Mouse (Mus musculus): Measurements from ENCODE around the gene Islr. TPM values are rescaled to one million over a fixed set of nuclear protein-coding genes. Genes with fewer than 3 reads are reported as not detected.
"Not testable (repeated sequence)": the region's sequence is repeated elsewhere in the genome, so short reads cannot be mapped to it uniquely, and the experiment has no call there.

The Islr gene
- polyA plus RNA-seq (2015; fragmentation: Nextera tagmentation; extraction: Ambion mirVana): 21.4 and 25.3 TPM in 2 replicates

DNA sequence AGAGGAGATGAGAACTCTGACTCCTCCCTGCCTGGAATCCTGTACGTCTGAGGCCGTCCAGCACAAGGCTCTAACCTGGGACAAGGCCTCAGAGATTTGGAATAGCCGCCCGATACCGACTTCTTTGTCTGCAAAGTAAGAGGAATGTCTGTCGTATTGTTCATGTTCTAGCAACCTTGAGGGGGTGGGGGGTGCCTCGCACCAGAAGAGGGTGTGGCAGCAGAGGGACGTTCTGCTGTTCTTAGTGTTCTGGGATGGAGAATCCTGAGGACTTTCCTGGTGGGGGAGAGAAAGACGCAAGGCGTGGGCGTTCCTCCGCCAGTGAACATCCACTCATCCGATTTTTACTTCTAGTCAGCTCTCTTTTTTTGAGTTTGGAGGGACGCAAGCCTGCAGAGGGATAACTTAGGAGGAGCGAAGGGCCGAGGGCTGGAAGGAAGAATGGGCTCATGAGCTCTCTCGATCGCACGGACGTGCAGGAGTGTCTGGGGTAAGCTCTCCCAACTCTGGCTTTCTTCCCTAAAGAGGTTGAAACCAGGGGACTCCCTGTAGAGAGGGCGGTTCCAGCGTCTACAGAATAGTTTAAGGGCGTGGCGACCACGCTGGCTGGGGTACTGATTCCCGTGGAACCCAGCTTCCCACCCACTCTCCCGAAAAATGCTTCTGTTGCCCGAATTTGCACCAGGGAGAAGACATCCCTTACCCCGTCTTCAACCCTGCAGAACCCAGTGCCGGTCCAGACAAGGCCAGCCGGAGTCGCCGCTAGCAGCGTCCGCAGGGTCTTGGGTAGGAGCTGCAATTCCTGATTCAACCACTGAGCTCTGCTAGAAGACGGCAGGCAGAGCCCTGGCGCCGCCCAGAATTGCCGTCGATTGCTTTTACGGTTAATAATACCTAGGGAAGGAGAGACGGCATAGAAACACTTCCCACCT, at the start of gene Islr, which contains the start of gene Islr2:
Islr (minus strand) TSS at position 791 of the 932 bp plus-strand sequence.
Islr2 (minus strand) TSS at position 804 of the 932 bp plus-strand sequence.
- Histone ChIP-seq H3K4me3 (replicated peaks) (peak within 1 kb of the TSS; percentile 49), H3K9me3 (no peaks in the 10 kb centered on the region), H3K4me1 (replicated peaks) (peaks cover 70% of the 10 kb centered on the region), H3K36me3 (no peaks in the 10 kb centered on the region), H3K27me3 (peaks cover 57% of the 10 kb centered on the region), H3K9ac (replicated peaks) (peak within 1 kb of the TSS; percentile 80), H3K27ac (peak within 1 kb of the TSS; percentile 93), H3K4me2 (replicated peaks) (peak within 1 kb of the TSS; percentile 65)
- 1% methylated on average over 42 of the region's 42 CpGs for WGBS
- peak; percentile 69 for ATAC-seq

DNA sequence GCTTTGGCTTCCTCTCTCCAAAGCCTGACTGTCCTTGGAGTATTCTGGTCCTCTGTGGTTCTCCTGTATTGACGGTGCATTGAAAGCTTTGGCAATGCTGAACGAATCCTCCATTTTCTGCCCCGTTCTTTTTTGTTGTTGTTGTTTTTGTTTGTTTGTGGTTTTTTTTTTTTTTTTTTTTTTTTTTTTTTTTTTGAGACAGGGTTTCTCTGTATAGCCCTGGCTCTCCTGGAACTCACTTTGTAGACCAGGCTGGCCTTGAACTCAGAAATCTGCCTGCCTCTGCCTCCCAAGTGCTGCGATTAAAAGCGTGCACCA, 49.7 kb upstream of the Islr start:
- H3K4me1 ChIP-seq (replicated peaks): peaks cover 31% of the 10 kb centered on the region
- peak overlapping the region; percentile 87 for H3K4me2 ChIP-seq (replicated peaks)
- H3K27me3 ChIP-seq, ATAC-seq, H3K9me3 ChIP-seq: not testable (repeated sequence)
- 63% methylated on average over 5 of the region's 5 CpGs for WGBS
- peaks cover 34% of the 10 kb centered on the region for H3K36me3 ChIP-seq
- peak overlapping the region; percentile 76 for H3K27ac ChIP-seq
- peak overlapping the region; percentile 92 for H3K9ac ChIP-seq (replicated peaks)
- H3K4me3 ChIP-seq (replicated peaks): peak overlapping the region; percentile 89

DNA sequence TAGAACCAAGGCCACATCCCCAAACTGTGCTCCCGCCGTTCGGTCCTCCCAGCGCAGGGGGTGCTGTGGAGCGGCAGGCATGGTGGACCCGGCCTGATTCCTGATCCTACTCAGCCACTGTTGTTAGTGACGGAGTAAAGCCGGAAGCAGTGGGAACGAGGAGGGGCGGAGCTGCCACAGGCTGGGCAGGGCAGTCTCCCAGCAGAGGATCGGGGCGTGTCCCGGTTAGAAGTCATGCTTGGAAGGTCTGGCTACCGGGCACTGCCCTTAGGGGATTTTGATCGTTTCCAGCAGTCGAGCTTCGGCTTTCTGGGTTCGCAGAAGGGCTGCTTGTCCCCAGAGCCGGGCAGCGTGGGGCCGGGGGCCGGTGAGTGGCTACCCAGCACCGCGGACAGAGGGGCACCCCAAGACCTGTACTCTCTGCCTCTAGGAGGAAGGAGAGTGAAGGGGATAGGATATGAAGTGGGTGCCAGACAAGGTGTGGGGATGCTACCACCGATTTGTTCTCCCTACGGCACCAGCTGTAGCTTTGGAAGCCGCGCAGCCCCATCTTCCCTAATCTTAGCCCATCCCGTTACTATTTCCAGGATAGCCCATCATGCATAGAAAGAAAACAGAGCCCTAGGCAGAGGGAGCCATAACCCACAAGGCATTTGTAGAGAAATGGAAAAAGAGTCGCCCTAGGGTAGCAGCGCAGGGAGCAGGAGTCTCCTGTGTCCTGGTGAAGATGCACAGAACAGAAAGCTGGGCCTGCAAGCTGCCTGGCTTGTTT, 49.1 kb upstream of the Islr start, which contains the start of gene Stoml1:
Stoml1 (plus strand) TSS at position 132 of the 772 bp plus-strand sequence.
- Histone ChIP-seq H3K9ac (replicated peaks) (peak within 1 kb of the TSS; percentile 92), H3K4me1 (replicated peaks) (peaks cover 36% of the 10 kb centered on the region), H3K4me2 (replicated peaks) (peak within 1 kb of the TSS; percentile 87), H3K4me3 (replicated peaks) (peak within 1 kb of the TSS; percentile 89), H3K27me3 (no peaks in the 10 kb centered on the region), H3K36me3 (peaks cover 29% of the 10 kb centered on the region), H3K27ac (peak within 1 kb of the TSS; percentile 76), H3K9me3 (no peaks in the 10 kb centered on the region)
- ATAC-seq: peak; percentile 97
- WGBS: 1% methylated on average over 31 of the region's 31 CpGs

DNA sequence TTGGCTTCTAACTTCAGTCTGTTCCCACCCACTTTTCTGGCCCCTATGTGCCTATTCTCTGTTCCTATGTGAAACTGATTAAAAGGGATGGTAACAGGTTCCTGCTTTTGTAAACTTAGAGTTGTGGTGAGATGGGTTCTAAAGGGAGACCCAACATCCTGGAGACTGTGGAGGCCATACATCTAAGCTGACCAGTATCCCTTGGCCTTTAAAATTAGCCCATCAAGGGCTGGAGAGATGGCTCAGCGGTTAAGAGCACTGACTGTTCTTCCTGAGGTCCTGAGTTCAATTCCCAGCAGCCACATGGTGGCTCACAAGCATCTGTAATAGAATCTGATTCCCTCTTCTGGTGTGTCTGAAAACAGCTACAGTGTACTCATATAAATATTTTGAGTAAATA, 46.6 kb upstream of the Islr start:
- 78% methylated on average over 1 of the region's 1 CpGs for WGBS
- H3K9ac ChIP-seq (replicated peaks): not testable (repeated sequence)

DNA sequence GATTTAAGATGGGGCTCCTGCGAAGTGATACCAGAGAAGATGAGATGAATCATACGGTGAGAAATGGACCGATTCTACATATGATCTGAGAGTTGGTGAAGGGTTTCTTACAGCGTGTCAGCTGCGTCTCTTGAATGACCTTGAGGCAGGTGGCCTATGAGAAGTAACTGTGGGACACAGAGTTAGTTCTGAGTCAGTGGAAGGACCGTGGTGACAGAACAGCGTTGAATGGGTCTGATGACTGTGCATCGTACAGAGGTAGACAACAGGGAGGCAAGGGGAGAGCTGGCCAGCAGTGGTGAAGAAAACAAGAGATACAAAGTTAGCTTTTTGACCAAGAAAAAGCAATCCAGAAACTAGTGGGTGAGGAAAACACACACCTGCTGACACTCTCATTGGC, 46.2 kb upstream of the Islr start:
- Histone ChIP-seq H3K4me1 (replicated peaks) (peaks cover 45% of the 10 kb centered on the region), H3K9ac (replicated peaks) (no peak overlapping the region), H3K4me2 (replicated peaks) (no peak overlapping the region; the same call in 1 of the 2 replicates), H3K27ac (no peak overlapping the region), H3K36me3 (0 out of 2 replicates have a peak, but pooled peaks cover under 1% of the 10 kb centered on the region), H3K9me3 (no peaks in the 10 kb centered on the region), H3K27me3 (no peaks in the 10 kb centered on the region), H3K4me3 (replicated peaks) (no peak overlapping the region)
- WGBS: 80% methylated on average over 8 of the region's 8 CpGs
- ATAC-seq: no peak

More for the DNA sequence above, 46.6 kb upstream of the Islr start:
- not testable (repeated sequence) for H3K36me3 ChIP-seq; ATAC-seq; H3K27ac ChIP-seq; H3K9me3 ChIP-seq; H3K27me3 ChIP-seq; H3K4me3 ChIP-seq (replicated peaks); H3K4me2 ChIP-seq (replicated peaks)
- peaks cover 45% of the 10 kb centered on the region for H3K4me1 ChIP-seq (replicated peaks)

DNA sequence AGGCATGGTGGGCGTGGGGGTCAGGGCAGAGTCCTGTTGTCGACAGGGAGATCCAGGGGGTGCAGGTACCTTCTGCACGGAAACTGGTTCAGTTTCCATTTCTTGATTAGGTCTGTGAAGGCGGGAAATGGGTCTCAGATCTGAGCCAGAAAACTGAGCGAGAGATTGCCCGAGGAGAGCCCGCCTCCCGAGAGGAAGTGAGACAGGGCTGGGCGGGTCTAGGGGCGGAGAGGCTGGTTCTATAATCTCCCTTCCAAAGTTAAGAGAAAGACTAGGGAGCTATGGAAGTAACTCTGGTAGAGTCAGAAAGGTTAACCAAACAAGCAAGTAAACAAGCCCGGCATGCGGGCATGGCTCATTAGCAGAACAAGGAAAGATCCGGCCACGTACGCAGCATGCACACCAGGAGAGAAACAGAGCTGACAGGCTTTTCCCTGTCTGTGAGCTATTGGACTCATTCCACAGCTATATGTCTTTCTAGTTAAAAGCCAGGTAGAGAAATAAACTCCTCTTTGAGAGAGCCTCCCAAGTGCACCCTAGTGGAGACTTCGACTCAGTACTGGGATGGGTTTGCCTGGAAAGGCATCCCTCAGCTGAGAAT, 45.6 kb upstream of the Islr start, which contains the start of gene Pml:
Pml (minus strand) TSS at position 195 of the 601 bp plus-strand sequence.
- H3K4me3 ChIP-seq (replicated peaks): peak within 1 kb of the TSS; percentile 43
- H3K9ac ChIP-seq (replicated peaks): peak within 1 kb of the TSS; percentile 66
- H3K27ac ChIP-seq: 0 out of 2 replicates have a peak within 1 kb of the TSS, but pooled peaks have one; percentile 27
- peak within 1 kb of the TSS; percentile 61 for H3K4me2 ChIP-seq (replicated peaks)
- under 1% methylated on average over 16 of the region's 16 CpGs for WGBS
- H3K4me1 ChIP-seq (replicated peaks): peaks cover 41% of the 10 kb centered on the region
- H3K36me3 ChIP-seq: no peaks in the 10 kb centered on the region
- H3K27me3 ChIP-seq: no peaks in the 10 kb centered on the region
- ATAC-seq: no peak
- no peaks in the 10 kb centered on the region for H3K9me3 ChIP-seq

DNA sequence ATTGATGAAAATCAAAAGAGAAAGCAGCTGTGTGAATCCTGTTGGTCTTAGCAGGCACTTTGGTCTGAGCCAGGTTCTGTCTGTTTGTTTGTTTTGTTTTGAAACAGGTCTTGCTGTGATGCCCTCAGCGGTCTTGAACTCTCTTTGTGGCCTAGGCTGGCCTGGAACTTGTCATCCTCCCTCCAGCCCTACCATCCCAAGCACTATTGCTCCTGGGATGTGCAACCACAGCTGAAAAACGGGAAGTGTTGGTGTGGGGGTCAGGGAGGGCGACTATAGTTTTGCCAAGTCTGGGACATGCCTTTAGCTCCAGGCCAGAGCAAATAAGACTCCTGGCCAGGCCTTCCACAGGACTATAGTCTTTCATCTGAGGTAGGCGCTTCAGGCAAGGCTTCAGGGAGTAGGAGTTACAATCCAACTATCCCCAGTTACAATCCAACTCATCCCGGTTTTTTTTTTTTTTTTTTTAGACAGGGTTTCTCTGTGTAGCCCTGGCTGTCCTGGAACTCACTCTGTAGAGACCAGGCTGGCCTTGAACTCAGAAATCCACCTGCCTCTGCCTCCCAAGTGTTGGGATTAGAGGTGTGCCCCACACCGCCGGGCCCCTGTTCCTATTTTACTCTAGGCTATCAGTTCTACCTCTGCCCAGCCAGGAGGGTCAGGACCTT, 44.8 kb upstream of the Islr start:
- no peak for ATAC-seq
- H3K4me1 ChIP-seq (replicated peaks): peaks cover 33% of the 10 kb centered on the region
- peak overlapping the region; percentile 43 for H3K4me3 ChIP-seq (replicated peaks)
- H3K9ac ChIP-seq (replicated peaks): peak overlapping the region; percentile 66
- no peak overlapping the region for H3K27ac ChIP-seq
- H3K4me2 ChIP-seq (replicated peaks): peak overlapping the region; percentile 61
- no peaks in the 10 kb centered on the region for H3K27me3 ChIP-seq
- H3K9me3 ChIP-seq: no peaks in the 10 kb centered on the region
- 52% methylated on average over 7 of the region's 7 CpGs for WGBS
- no peaks in the 10 kb centered on the region for H3K36me3 ChIP-seq

DNA sequence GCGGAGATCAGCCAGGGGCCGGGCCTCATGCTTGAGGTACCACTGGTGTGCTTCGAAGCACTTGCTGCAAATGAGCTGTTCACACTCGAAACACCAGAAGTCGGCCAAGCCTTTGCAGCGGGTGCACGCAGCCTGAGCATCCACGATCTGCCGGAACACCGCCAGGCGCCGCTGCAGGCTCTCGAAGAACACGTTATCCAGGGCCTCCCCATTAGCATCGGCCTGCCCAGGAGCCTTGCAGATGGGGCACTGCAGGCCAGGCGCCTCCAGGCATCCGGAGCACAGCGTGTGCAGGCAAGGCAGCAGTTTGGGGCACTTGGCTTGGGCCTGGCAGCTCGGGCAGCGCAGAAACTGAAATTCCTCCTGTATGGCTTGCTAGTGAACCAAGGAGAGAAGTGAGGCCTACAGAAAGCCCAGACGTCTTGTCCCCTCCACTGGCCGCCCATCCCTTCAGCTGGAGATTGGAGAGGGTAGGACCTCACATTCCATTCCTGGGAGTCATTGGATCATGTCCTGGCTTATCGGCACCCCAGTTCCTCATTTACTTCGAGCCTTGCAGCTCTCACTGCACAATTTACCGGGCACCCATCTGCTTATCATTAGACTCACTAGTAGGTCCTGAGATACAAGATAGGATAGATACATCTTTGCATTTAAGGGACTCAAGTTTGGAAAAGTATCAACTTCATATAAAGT, 43.1 kb upstream of the Islr start:
- 14% methylated on average over 25 of the region's 25 CpGs for WGBS
- Histone ChIP-seq H3K4me2 (replicated peaks) (peak overlapping the region; percentile 41), H3K4me1 (replicated peaks) (peaks cover 33% of the 10 kb centered on the region), H3K9ac (replicated peaks) (peak overlapping the region; percentile 58), H3K27me3 (no peaks in the 10 kb centered on the region), H3K27ac (no peak overlapping the region), H3K4me3 (replicated peaks) (0 out of 2 replicates have a peak overlapping the region, but pooled peaks have one; percentile 8), H3K9me3 (no peaks in the 10 kb centered on the region), H3K36me3 (no peaks in the 10 kb centered on the region)
- ATAC-seq: peak; percentile 85

DNA sequence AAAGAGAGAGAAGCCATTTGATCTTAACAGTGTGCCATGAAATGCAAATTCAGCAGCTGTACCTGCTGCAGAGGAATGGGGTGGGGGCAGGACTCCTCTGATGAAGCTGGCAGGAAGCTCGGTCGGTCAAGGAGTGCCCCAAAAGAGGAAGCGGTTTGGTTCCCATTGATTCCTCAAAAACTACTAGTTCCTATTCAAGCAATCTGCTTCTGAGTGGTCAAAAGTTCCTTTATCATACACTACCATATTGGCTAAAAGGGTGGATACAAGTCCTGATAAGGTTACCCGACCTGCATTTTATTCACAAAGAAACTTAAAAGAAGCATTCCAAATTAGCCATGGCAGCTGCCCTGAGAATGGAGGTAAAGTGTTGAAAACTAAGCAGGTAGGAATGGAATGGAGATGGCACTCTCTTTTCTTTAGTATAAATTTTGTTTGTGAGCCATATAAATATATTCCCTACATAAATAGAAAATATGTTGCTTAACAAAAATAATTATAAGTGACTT, 42.0 kb upstream of the Islr start:
- Histone ChIP-seq H3K4me2 (replicated peaks) (no peak overlapping the region), H3K4me1 (replicated peaks) (peaks cover 43% of the 10 kb centered on the region), H3K9me3 (no peaks in the 10 kb centered on the region), H3K9ac (replicated peaks) (no peak overlapping the region), H3K4me3 (replicated peaks) (no peak overlapping the region), H3K27me3 (no peaks in the 10 kb centered on the region), H3K36me3 (no peaks in the 10 kb centered on the region), H3K27ac (no peak overlapping the region)
- WGBS: 82% methylated on average over 4 of the region's 4 CpGs
- no peak for ATAC-seq

DNA sequence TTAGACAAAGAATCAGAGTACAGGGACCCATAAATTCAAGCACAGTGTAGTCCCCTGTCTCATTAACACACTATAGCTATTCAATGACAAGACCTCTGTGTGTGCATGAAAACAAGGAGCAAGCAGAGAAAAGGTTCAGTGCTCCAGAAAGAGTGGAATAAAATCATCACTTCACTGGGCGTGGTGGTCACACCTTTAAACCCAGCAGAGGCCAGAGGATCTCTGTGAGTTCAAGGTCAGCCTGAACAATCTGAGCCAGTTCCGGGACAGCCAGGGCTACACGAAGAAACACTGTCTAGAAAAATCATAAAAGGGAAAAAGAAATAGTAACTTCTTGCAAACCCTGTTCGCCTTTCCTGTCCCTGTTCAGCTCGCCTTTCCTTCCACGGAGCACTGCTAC, 39.6 kb upstream of the Islr start:
- no peak for ATAC-seq
- H3K4me2 ChIP-seq (replicated peaks): no peak overlapping the region
- no peak overlapping the region for H3K4me3 ChIP-seq (replicated peaks)
- H3K9me3 ChIP-seq: no peaks in the 10 kb centered on the region
- no peaks in the 10 kb centered on the region for H3K36me3 ChIP-seq
- H3K27ac ChIP-seq: no peak overlapping the region
- H3K9ac ChIP-seq (replicated peaks): no peak overlapping the region
- H3K27me3 ChIP-seq: no peaks in the 10 kb centered on the region
- WGBS: 93% methylated on average over 6 of the region's 6 CpGs
- H3K4me1 ChIP-seq (replicated peaks): peaks cover 29% of the 10 kb centered on the region
